Mouse (Mus musculus) E14TG2a.4 (cell line): ENCODE measurements at regions not wholly inside any gene's neighbourhood (a gene's known extent, or its start where the extent isn't known, plus 50 kb on each side); places are given as distances from the start of the nearest gene placed in this dataset.

Experiments used
- H3K27me3 ChIP-seq: 2 replicates; pipeline ENCODE4 v1.6.1; 2014; ENCODE audit warnings: low read length, control low read depth; ENCODE audit not compliant: insufficient read depth
- H3K36me3 ChIP-seq: 2 replicates; pipeline ENCODE4 v1.6.1; 2014; ENCODE audit warnings: low read length, control low read depth; ENCODE audit not compliant: insufficient read depth
- H3K4me1 ChIP-seq: replicated peaks from 2 replicates; pipeline ENCODE4 v1.6.1; 2014; ENCODE audit warnings: low read depth, low read length, control low read depth
- H3K4me3 ChIP-seq: replicated peaks from 2 replicates; pipeline ENCODE4 v1.5.1; 2014; ENCODE audit warnings: mild to moderate bottlenecking, low read length
- H3K9me3 ChIP-seq: 2 replicates; pipeline ENCODE4 v1.6.1; 2014; ENCODE audit warnings: low read length, control low read depth
- CTCF ChIP-seq: conservative IDR thresholded peaks from 2 replicates; pipeline ENCODE4 v1.5.1; 2014; ENCODE audit warnings: low read length
- NANOG ChIP-seq: IDR thresholded peaks from 2 replicates; pipeline ENCODE4 v1.6.1; 2014; ENCODE audit warnings: borderline replicate concordance, low read length, mixed read lengths
- POU5F1 ChIP-seq: IDR thresholded peaks from 2 replicates; pipeline ENCODE4 v1.6.1; 2014; ENCODE audit warnings: low read length, borderline replicate concordance

DNA sequence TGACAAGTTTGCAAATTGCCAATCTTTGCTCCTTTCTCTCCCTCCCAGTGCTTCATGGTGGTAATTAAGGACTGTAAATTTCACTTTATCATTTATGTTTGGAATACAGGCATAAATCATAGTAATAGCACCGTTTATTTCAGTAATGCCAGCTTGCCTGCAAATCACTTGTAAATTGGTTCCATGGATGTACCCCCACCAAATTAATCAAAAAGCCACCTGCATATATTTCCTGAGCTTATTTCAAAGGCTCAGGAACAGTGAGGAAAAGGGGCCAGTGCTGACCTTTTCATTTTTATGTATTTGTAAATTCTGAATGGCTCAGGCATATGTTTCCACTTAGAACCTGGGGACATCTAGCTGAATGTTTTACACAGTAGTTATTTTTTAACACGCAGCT lies 115.0 kb downstream of the D3Ertd751e start:
- TF ChIP-seq CTCF (no peak), NANOG (no peak), POU5F1 (no peak)
- no peaks in the 10 kb centered on the region for H3K4me1 ChIP-seq
- H3K36me3 ChIP-seq, result no peaks in the 10 kb centered on the region
- H3K27me3 ChIP-seq, result no peaks in the 10 kb centered on the region
- H3K9me3 ChIP-seq, result no peaks in the 10 kb centered on the region
- no peak overlapping the region for H3K4me3 ChIP-seq

GRCm38 (mm10) chr3:41862674-41863073 lies 120.3 kb downstream of the D3Ertd751e start:
- peak; percentile 79 for TF ChIP-seq CTCF
- TF ChIP-seq NANOG, result no peak
- H3K36me3 ChIP-seq, result no peaks in the 10 kb centered on the region
- H3K4me1 ChIP-seq, result no peaks in the 10 kb centered on the region
- H3K9me3 ChIP-seq, result no peaks in the 10 kb centered on the region
- H3K4me3 ChIP-seq, result no peak overlapping the region
- no peaks in the 10 kb centered on the region for H3K27me3 ChIP-seq

DNA sequence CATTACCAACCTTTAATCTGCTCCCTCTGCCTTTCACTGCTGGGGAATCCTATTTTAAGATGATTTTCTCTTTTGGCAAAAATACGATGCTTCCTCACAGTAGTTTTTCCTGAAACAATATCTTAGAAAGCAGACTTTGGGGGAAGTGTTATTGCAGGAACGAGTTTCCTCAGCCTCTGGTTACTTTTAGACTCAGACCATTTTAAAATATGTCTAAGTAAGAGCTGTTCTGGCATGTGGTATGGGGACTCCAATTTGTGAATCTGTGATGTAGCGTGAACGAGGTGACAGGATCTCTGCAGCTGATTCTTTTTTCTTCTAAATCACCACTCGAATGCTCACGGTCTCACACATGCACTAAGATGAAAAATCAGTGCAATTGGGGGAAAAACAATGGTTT lies 166.5 kb downstream of the D3Ertd751e start:
- Histone ChIP-seq H3K4me3 (no peak overlapping the region), H3K36me3 (no peaks in the 10 kb centered on the region), H3K4me1 (no peaks in the 10 kb centered on the region), H3K9me3 (no peaks in the 10 kb centered on the region), H3K27me3 (no peaks in the 10 kb centered on the region)
- TF ChIP-seq CTCF (no peak), NANOG (no peak), POU5F1 (no peak)

GRCm38 (mm10) chr3:41913190-41913589 lies 170.8 kb downstream of the D3Ertd751e start:
- TF ChIP-seq CTCF (no peak), NANOG (no peak), POU5F1 (no peak)
- H3K4me3 ChIP-seq, result no peak overlapping the region

DNA sequence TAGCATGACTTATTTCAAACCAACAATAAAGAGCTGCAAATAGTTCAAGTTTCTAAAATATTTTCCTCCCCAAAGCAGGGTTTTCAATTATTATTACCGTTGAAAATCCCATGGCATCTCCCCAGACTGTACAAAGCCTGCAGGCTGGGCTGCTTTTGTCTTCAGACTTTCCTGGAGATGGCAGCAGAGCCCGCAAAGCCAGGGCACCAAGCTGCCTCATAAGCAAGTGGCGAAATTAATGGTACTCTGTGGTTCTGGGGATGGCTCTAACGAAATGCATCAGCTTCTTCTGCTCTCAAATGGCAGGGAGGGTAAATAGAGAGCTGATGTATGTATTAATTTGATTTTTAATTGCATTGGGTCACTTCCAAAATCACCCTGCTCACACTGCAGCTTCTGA lies 197.4 kb downstream of the D3Ertd751e start:
- no peaks in the 10 kb centered on the region for H3K9me3 ChIP-seq
- H3K4me1 ChIP-seq, result no peaks in the 10 kb centered on the region
- no peak overlapping the region for H3K4me3 ChIP-seq
- H3K27me3 ChIP-seq, result no peaks in the 10 kb centered on the region
- H3K36me3 ChIP-seq, result no peaks in the 10 kb centered on the region
- no peak; the same call in 1 of the 2 replicates for TF ChIP-seq CTCF
- no peak for TF ChIP-seq NANOG
- no peak for TF ChIP-seq POU5F1

More at GRCm38 (mm10) chr3:41913190-41913589, 170.8 kb downstream of the D3Ertd751e start:
- Histone ChIP-seq H3K27me3 (no peaks in the 10 kb centered on the region), H3K9me3 (no peaks in the 10 kb centered on the region), H3K36me3 (no peaks in the 10 kb centered on the region), H3K4me1 (no peaks in the 10 kb centered on the region)

GRCm38 (mm10) chr3:41942964-41943363 lies 200.6 kb downstream of the D3Ertd751e start:
- Histone ChIP-seq H3K9me3 (no peaks in the 10 kb centered on the region), H3K4me3 (no peak overlapping the region), H3K4me1 (no peaks in the 10 kb centered on the region), H3K27me3 (no peaks in the 10 kb centered on the region), H3K36me3 (no peaks in the 10 kb centered on the region)
- TF ChIP-seq NANOG (no peak), POU5F1 (no peak), CTCF (no peak)

DNA sequence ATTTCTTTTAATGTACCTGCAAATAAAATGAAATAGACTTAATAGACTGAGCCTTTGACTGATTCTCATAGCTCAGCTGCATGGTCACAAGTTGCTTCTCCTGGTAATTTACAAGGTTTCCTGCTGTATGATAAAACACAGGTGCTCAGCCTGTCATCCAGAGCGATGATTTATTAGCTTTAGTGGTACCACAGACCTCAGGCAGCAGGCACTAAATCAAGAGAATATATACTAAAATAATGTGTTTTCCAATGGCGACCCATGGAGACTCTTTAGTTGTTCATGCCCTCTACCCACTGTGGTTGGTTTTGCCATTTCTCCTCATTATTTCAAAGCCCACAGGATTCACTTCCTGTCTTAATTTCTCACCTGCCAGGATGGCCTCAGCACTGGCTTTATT lies 207.0 kb downstream of the D3Ertd751e start:
- no peaks in the 10 kb centered on the region for H3K36me3 ChIP-seq
- H3K4me1 ChIP-seq, result no peaks in the 10 kb centered on the region
- no peak for TF ChIP-seq POU5F1
- TF ChIP-seq CTCF, result no peak
- no peak for TF ChIP-seq NANOG
- no peak overlapping the region for H3K4me3 ChIP-seq
- no peaks in the 10 kb centered on the region for H3K9me3 ChIP-seq
- no peaks in the 10 kb centered on the region for H3K27me3 ChIP-seq

DNA sequence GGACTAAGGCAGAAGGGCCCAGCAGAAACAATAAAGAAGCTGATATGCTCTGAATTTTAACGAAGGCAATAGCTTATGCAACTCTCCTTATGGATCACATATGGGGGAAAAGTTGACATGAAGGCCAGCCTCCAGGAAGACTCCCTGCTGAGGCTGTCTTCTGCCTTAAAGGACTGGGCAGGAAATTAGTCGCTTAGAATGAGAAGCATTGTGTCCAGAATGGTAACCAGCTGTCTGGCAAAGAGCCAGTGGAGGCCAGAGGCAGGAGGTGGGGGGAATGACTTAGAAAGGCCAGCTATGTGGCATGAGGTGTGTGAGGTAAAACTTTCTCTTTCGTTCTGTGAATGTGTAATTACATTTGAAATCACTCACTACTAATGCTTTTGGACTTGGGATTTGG lies 215.0 kb downstream of the D3Ertd751e start:
- H3K36me3 ChIP-seq, result no peaks in the 10 kb centered on the region
- TF ChIP-seq POU5F1, result no peak
- no peak for TF ChIP-seq NANOG
- no peak for TF ChIP-seq CTCF
- H3K4me1 ChIP-seq, result no peaks in the 10 kb centered on the region
- no peaks in the 10 kb centered on the region for H3K27me3 ChIP-seq
- no peak overlapping the region for H3K4me3 ChIP-seq
- no peaks in the 10 kb centered on the region for H3K9me3 ChIP-seq

DNA sequence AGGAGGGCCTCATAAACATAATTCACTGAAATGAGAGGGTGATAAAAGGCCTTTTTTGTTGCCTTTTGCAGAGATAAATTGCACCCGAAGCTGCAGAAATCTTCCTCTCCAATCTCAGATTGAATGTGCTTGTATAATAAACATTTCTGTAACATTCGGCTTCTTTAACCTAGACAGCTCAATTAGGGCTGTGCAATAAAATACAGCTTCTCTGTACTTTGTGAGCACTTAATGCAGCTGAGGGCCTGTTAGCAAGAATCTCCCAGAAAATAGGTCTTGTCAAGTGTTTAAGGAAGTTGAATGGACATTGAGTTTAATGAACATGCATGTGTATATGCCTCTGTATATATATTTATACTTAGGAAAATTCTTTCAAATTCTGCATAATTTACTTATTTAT lies 217.8 kb downstream of the D3Ertd751e start:
- H3K4me1 ChIP-seq, result no peaks in the 10 kb centered on the region
- no peaks in the 10 kb centered on the region for H3K36me3 ChIP-seq
- H3K27me3 ChIP-seq, result no peaks in the 10 kb centered on the region
- H3K9me3 ChIP-seq, result no peaks in the 10 kb centered on the region
- TF ChIP-seq NANOG (no peak), CTCF (no peak), POU5F1 (no peak)
- no peak overlapping the region for H3K4me3 ChIP-seq

GRCm38 (mm10) chr3:41962923-41963322 lies 220.5 kb downstream of the D3Ertd751e start:
- Histone ChIP-seq H3K27me3 (no peaks in the 10 kb centered on the region), H3K36me3 (no peaks in the 10 kb centered on the region), H3K4me3 (no peak overlapping the region), H3K9me3 (no peaks in the 10 kb centered on the region), H3K4me1 (no peaks in the 10 kb centered on the region)
- TF ChIP-seq NANOG, result no peak
- no peak for TF ChIP-seq CTCF
- no peak for TF ChIP-seq POU5F1
